Mouse (Mus musculus): ENCODE measurements around the gene Nr5a2. TPM values are rescaled to one million over a fixed set of nuclear protein-coding genes. Genes with fewer than 3 reads are reported as not detected.

Nr5a2 gene
- polyA plus RNA-seq, 1 experiment from 2014 or later = 0.28 TPM

DNA sequence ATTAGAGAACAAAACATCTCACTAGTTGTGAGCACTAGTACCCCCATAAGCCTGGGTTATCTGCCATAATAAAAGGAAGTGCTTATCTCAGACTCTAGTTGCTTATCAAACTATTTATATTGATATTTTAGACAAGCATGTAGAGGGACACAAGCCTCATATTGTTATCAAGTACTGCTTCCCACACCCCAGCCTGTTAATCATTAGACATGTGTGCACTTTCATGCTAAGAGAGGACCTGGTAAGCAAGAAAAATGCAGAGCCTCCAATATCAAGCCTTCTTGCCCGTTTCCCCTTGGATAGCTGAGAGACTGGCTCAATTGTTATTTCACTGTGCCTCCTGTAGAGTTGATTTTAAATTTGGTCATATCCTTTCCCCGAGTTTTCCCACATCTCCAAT, 65.5 kb downstream of the Nr5a2 start:
- Histone ChIP-seq H3K27ac (replicated peaks; ENCODE audit: low read depth, low read length) (no peak overlapping the region), H3K27me3 (ENCODE audit: control insufficient read depth, insufficient read depth, low read length) (no peaks in the 10 kb centered on the region), H3K9ac (ENCODE audit: low read length) (no peak overlapping the region), H3K9me3 (ENCODE audit: control insufficient read depth, low read length) (no peaks in the 10 kb centered on the region), H3K4me3 (ENCODE audit: low read depth, low read length) (no peak overlapping the region), H3K36me3 (ENCODE audit: control insufficient read depth, insufficient read depth, low read length) (no peaks in the 10 kb centered on the region), H3K4me1 (ENCODE audit: control insufficient read depth, insufficient read depth, low read length) (0 out of 2 replicates have a peak, but pooled peaks cover 2% of the 10 kb centered on the region), H3K4me2 (ENCODE audit: low read depth, severe bottlenecking) (no peak overlapping the region)
- WGBS = 82% methylated on average over 2 of the region's 2 CpGs
- DNase-seq (ENCODE audit: low spot score) = no peak
- ATAC-seq (ENCODE audit: insufficient number of reproducible peaks, low FRiP score, low TSS enrichment, low read depth) = no peak

DNA sequence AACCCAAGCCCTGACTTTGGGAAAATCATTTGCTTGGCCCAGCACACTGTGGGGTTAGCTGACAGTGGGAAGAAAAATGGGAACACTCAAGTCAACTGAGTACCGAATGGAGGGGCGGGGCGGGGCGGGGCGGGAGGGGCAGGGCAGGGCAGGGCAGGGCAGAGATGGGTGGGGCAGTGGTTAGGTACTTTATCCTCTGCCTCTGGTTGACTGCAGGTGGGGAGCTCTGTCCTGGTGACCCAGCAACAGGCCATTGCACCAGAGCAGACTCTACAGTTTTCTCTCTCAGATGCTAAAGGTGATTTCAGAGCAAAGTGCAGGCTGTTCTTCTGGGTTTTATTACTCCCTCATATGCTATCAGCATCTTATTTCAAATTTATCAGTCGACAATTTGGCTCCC, 67.1 kb downstream of the Nr5a2 start:
- no peak for DNase-seq (ENCODE audit: low spot score)
- H3K27ac ChIP-seq (replicated peaks; ENCODE audit: low read depth, low read length) = no peak overlapping the region
- H3K4me3 ChIP-seq (ENCODE audit: low read depth, low read length) = no peak overlapping the region
- H3K4me2 ChIP-seq (ENCODE audit: low read depth, severe bottlenecking) = no peak overlapping the region
- no peaks in the 10 kb centered on the region for H3K36me3 ChIP-seq (ENCODE audit: control insufficient read depth, insufficient read depth, low read length)
- no peaks in the 10 kb centered on the region for H3K9me3 ChIP-seq (ENCODE audit: control insufficient read depth, low read length)
- no peak overlapping the region for H3K9ac ChIP-seq (ENCODE audit: low read length)
- ATAC-seq (ENCODE audit: insufficient number of reproducible peaks, low FRiP score, low TSS enrichment, low read depth) = no peak
- WGBS = 85% methylated on average over 6 of the region's 6 CpGs
- H3K27me3 ChIP-seq (ENCODE audit: control insufficient read depth, insufficient read depth, low read length) = no peaks in the 10 kb centered on the region
- H3K4me1 ChIP-seq (ENCODE audit: control insufficient read depth, insufficient read depth, low read length) = 0 out of 2 replicates have a peak, but pooled peaks cover 2% of the 10 kb centered on the region

GRCm38 (mm10) chr1:136890439-136890838, 69.8 kb downstream of the Nr5a2 start:
- Histone ChIP-seq H3K9ac (ENCODE audit: low read length) (no peak overlapping the region), H3K4me1 (ENCODE audit: control insufficient read depth, insufficient read depth, low read length) (0 out of 2 replicates have a peak, but pooled peaks cover 2% of the 10 kb centered on the region), H3K9me3 (ENCODE audit: control insufficient read depth, low read length) (no peaks in the 10 kb centered on the region), H3K4me3 (ENCODE audit: low read depth, low read length) (no peak overlapping the region), H3K27ac (replicated peaks; ENCODE audit: low read depth, low read length) (no peak overlapping the region), H3K27me3 (ENCODE audit: control insufficient read depth, insufficient read depth, low read length) (no peaks in the 10 kb centered on the region), H3K36me3 (ENCODE audit: control insufficient read depth, insufficient read depth, low read length) (no peaks in the 10 kb centered on the region), H3K4me2 (ENCODE audit: low read depth, severe bottlenecking) (no peak overlapping the region)
- ATAC-seq (ENCODE audit: insufficient number of reproducible peaks, low FRiP score, low TSS enrichment, low read depth) = no peak
- no peak for DNase-seq (ENCODE audit: low spot score)
- 70% methylated on average over 7 of the region's 7 CpGs for WGBS

DNA sequence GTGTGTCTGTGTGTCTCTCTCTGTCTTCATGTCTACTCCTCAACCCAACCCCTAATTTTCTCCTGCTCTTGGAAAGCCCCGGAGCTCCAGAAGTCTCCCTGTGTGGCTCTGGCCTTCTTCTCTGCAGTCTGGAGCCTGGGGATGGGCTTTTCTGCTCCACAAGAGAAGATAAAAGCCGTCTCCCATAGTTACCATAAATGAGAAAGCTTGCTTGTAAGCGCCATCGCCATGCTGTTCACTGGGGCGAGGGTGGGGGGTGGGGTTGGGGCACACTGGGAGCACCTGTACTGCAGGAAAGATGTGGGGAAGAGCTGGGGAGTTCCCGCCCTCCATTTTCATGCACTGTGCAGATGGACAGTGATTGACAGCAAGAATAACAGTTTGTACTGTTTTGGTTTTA, 71.5 kb downstream of the Nr5a2 start:
- no peak overlapping the region for H3K27ac ChIP-seq (replicated peaks; ENCODE audit: low read depth, low read length)
- H3K4me3 ChIP-seq (ENCODE audit: low read depth, low read length) = no peak overlapping the region
- 79% methylated on average over 6 of the region's 6 CpGs for WGBS
- no peak for ATAC-seq (ENCODE audit: insufficient number of reproducible peaks, low FRiP score, low TSS enrichment, low read depth)
- 0 out of 2 replicates have a peak, but pooled peaks cover 2% of the 10 kb centered on the region for H3K4me1 ChIP-seq (ENCODE audit: control insufficient read depth, insufficient read depth, low read length)
- no peak overlapping the region for H3K9ac ChIP-seq (ENCODE audit: low read length)
- no peaks in the 10 kb centered on the region for H3K27me3 ChIP-seq (ENCODE audit: control insufficient read depth, insufficient read depth, low read length)
- no peak overlapping the region for H3K4me2 ChIP-seq (ENCODE audit: low read depth, severe bottlenecking)
- no peaks in the 10 kb centered on the region for H3K36me3 ChIP-seq (ENCODE audit: control insufficient read depth, insufficient read depth, low read length)
- no peak for DNase-seq (ENCODE audit: low spot score)
- no peaks in the 10 kb centered on the region for H3K9me3 ChIP-seq (ENCODE audit: control insufficient read depth, low read length)

- ATAC-seq (ENCODE audit: insufficient number of reproducible peaks, low FRiP score, low TSS enrichment, low read depth) (no peak), DNase-seq (ENCODE audit: low spot score) (no peak)
- WGBS = 51% methylated on average over 6 of the region's 6 CpGs
- no peaks in the 10 kb centered on the region for H3K9me3 ChIP-seq (ENCODE audit: control insufficient read depth, low read length)
- H3K4me1 ChIP-seq (ENCODE audit: control insufficient read depth, insufficient read depth, low read length) = 0 out of 2 replicates have a peak, but pooled peaks cover 2% of the 10 kb centered on the region
- H3K4me3 ChIP-seq (ENCODE audit: low read depth, low read length) = no peak overlapping the region
- H3K9ac ChIP-seq (ENCODE audit: low read length) = no peak overlapping the region
- no peak overlapping the region for H3K27ac ChIP-seq (replicated peaks; ENCODE audit: low read depth, low read length)
- H3K36me3 ChIP-seq (ENCODE audit: control insufficient read depth, insufficient read depth, low read length) = no peaks in the 10 kb centered on the region
- H3K4me2 ChIP-seq (ENCODE audit: low read depth, severe bottlenecking) = no peak overlapping the region
- H3K27me3 ChIP-seq (ENCODE audit: control insufficient read depth, insufficient read depth, low read length) = no peaks in the 10 kb centered on the region
Observed at GRCm38 (mm10) chr1:136886678-136887077, 73.6 kb downstream of the Nr5a2 start.

DNA sequence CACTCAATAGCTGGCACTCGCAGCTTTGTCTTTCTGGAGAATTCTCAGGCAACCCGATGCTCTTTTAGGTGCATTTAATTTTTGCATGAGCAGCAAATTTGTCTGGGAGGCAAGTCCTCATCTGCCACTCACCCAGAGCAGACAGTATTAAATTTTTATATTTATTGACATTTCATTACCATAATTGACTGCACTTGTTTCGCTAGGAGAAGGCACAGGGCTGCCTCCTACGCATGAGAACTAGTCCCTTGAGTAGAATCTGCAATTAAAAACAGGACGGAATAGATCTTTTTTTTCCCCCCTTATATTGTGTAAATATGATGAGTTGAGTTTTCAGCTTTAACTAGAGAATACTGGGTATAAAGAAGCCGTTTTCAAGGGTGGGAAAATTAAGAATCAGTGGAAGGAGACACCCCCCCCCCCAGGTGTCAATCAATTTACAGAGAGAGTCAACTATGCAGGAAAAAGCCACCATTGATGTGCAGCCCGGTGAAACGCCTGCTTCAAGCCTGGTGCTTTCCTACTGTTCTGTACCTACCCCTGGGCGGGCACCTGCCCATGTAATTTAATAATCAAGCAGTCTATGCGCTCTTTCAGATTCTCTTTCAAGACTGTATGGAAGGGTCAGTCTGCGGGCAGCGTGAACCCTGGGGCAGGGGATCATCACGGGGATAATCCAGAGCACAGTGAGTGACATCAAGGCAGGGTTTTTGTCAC, 76.6 kb downstream of the Nr5a2 start:
- no peak for DNase-seq (ENCODE audit: low spot score)
- no peak overlapping the region for H3K4me2 ChIP-seq (ENCODE audit: low read depth, severe bottlenecking)
- no peaks in the 10 kb centered on the region for H3K9me3 ChIP-seq (ENCODE audit: control insufficient read depth, low read length)
- H3K27ac ChIP-seq (replicated peaks; ENCODE audit: low read depth, low read length) = no peak overlapping the region
- WGBS = 90% methylated on average over 13 of the region's 13 CpGs
- H3K4me3 ChIP-seq (ENCODE audit: low read depth, low read length) = no peak overlapping the region
- no peak overlapping the region for H3K9ac ChIP-seq (ENCODE audit: low read length)
- ATAC-seq (ENCODE audit: insufficient number of reproducible peaks, low FRiP score, low TSS enrichment, low read depth) = no peak
- H3K27me3 ChIP-seq (ENCODE audit: control insufficient read depth, insufficient read depth, low read length) = no peaks in the 10 kb centered on the region
- no peaks in the 10 kb centered on the region for H3K4me1 ChIP-seq (ENCODE audit: control insufficient read depth, insufficient read depth, low read length)
- H3K36me3 ChIP-seq (ENCODE audit: control insufficient read depth, insufficient read depth, low read length) = no peaks in the 10 kb centered on the region

- Histone ChIP-seq H3K27me3 (ENCODE audit: control insufficient read depth, insufficient read depth, low read length) (no peaks in the 10 kb centered on the region), H3K4me2 (ENCODE audit: low read depth, severe bottlenecking) (no peak overlapping the region), H3K27ac (replicated peaks; ENCODE audit: low read depth, low read length) (no peak overlapping the region), H3K4me3 (ENCODE audit: low read depth, low read length) (no peak overlapping the region), H3K4me1 (ENCODE audit: control insufficient read depth, insufficient read depth, low read length) (no peaks in the 10 kb centered on the region), H3K36me3 (ENCODE audit: control insufficient read depth, insufficient read depth, low read length) (no peaks in the 10 kb centered on the region), H3K9me3 (ENCODE audit: control insufficient read depth, low read length) (no peaks in the 10 kb centered on the region), H3K9ac (ENCODE audit: low read length) (no peak overlapping the region)
- WGBS = 81% methylated on average over 8 of the region's 8 CpGs
- DNase-seq (ENCODE audit: low spot score) (no peak), ATAC-seq (ENCODE audit: insufficient number of reproducible peaks, low FRiP score, low TSS enrichment, low read depth) (no peak)
Observed at GRCm38 (mm10) chr1:136880260-136880659, 80.0 kb downstream of the Nr5a2 start.

GRCm38 (mm10) chr1:136875006-136875405, 85.2 kb downstream of the Nr5a2 start:
- no peaks in the 10 kb centered on the region for H3K27me3 ChIP-seq (ENCODE audit: control insufficient read depth, insufficient read depth, low read length)
- no peak overlapping the region for H3K27ac ChIP-seq (replicated peaks; ENCODE audit: low read depth, low read length)
- no peak overlapping the region for H3K4me2 ChIP-seq (ENCODE audit: low read depth, severe bottlenecking)
- DNase-seq (ENCODE audit: low spot score) (no peak), ATAC-seq (ENCODE audit: insufficient number of reproducible peaks, low FRiP score, low TSS enrichment, low read depth) (no peak)
- H3K9me3 ChIP-seq (ENCODE audit: control insufficient read depth, low read length) = no peaks in the 10 kb centered on the region
- no peak overlapping the region for H3K4me3 ChIP-seq (ENCODE audit: low read depth, low read length)
- 89% methylated on average over 3 of the region's 3 CpGs for WGBS
- no peak overlapping the region for H3K9ac ChIP-seq (ENCODE audit: low read length)
- H3K36me3 ChIP-seq (ENCODE audit: control insufficient read depth, insufficient read depth, low read length) = no peaks in the 10 kb centered on the region
- no peaks in the 10 kb centered on the region for H3K4me1 ChIP-seq (ENCODE audit: control insufficient read depth, insufficient read depth, low read length)

- Histone ChIP-seq H3K27ac (replicated peaks; ENCODE audit: low read depth, low read length) (no peak overlapping the region), H3K4me1 (ENCODE audit: control insufficient read depth, insufficient read depth, low read length) (no peaks in the 10 kb centered on the region), H3K27me3 (ENCODE audit: control insufficient read depth, insufficient read depth, low read length) (no peaks in the 10 kb centered on the region), H3K36me3 (ENCODE audit: control insufficient read depth, insufficient read depth, low read length) (no peaks in the 10 kb centered on the region), H3K9me3 (ENCODE audit: control insufficient read depth, low read length) (no peaks in the 10 kb centered on the region), H3K4me2 (ENCODE audit: low read depth, severe bottlenecking) (no peak overlapping the region), H3K4me3 (ENCODE audit: low read depth, low read length) (no peak overlapping the region), H3K9ac (ENCODE audit: low read length) (no peak overlapping the region)
- 80% methylated on average over 6 of the region's 6 CpGs for WGBS
- DNase-seq (ENCODE audit: low spot score) (no peak), ATAC-seq (ENCODE audit: insufficient number of reproducible peaks, low FRiP score, low TSS enrichment, low read depth) (no peak)
Observed at GRCm38 (mm10) chr1:136868955-136869354, 91.3 kb downstream of the Nr5a2 start.

Data from limb, embryonic 11.5 days (tissue).